Mouse (Mus musculus): ENCODE measurements around the gene Klb.

DNA sequence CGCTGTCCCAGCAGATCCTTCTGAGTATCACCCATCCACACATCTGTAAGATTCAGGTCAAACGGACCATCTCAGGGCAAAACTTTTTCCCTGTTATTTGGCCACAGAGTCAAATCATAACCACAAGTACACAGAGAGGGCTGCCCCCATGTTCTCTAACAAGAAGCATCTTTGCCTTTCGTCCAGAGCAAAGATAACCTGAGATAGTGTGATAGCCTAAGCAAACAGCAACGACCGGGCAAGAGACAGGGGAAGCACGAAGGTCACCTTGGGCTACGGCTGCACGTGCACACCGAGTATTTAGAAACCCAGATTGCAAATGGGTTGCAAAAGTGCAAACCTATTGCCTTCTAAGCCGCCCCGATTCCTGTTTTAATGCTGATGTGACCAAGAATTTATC lies 19.7 kb downstream of the Klb start:
- TF ChIP-seq GATA1 (IDR thresholded peaks at IDR 0.05; ENCODE audit: borderline replicate concordance, low read length) = no peak
- TF ChIP-seq FLI1 (IDR thresholded peaks at IDR 0.05; ENCODE audit: low read length) = no peak
